Mouse (Mus musculus): ENCODE results near the gene Plekhg3.

Gene Plekhg3

GRCm38 (mm10) chr12:76527245-76527881 lies 3.3 kb upstream of the Plekhg3 start:
- DNase-seq (ENCODE audit: extremely low spot score) = no peak

DNA sequence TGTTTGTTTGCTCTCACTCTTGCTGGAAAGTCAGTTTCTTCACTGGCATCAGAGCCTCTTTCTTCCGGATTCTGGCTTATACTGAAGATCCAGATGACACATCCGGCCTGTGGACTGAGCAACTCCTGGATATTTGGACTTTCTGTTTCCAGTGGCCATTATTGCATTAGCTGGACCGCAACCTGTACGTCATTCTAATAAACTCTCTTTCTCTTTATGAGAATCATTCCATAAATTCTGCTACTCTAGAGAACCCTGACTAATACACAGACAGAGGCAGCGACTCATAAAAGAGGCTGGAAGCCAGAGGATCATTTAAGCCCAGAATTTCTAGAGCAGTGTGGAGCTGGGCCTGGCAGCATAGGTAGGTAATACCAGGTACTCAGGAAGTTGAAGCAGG lies 1.9 kb upstream of the Plekhg3 start:
- DNase-seq (ENCODE audit: extremely low spot score) = no peak

GRCm38 (mm10) chr12:76531986-76532925 lies 1.6 kb downstream of the Plekhg3 start:
- DNase-seq (ENCODE audit: extremely low spot score) = peak; percentile 46

- DNase-seq (ENCODE audit: extremely low spot score) = no peak
Measured at GRCm38 (mm10) chr12:76532926-76533376, 2.3 kb downstream of the Plekhg3 start.

DNA sequence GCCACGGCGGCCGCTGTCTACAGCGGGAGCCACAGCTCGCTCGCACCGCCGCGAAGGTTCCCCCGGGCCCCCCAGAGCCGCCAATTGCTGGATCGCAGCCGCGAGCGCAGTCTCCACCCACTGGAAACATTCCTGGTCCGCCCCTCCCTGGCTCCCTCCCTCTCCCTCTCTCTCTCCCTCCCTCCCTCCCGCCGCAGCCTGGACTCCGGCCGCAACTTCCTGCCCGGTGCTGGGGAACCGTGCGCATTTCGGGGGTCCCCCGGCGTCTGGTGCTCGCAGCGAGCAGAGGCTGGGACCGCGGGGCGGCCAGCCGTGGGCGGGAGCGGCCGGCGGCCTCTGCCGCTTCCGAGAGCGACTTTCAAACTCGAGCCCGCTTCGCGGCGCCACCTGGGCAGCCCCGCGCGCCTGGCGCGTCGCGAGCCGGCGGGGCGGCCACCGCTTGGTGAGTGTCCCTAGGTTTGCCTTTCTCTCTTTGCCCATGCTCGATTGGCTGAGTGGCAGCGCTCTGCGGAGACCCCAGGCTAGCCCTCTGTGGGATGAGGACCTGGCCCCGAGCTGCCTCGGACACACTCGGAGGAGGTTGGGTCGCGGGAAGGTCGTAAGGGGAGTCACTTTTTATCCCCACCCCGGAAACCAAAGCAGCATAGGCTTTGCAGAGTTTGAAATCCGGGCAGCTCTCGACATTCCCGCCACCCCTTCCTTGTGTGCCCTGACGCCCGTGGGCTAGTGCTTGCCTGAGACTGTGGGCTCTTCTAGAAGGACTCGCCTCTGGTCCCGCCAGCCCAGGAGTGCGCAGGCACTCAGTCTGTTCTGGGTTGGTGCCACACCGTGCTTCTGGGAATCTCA lies 2.9 kb downstream of the Plekhg3 start:
- peak; percentile 86 for DNase-seq (ENCODE audit: extremely low spot score)

GRCm38 (mm10) chr12:76534233-76534632 lies 3.5 kb downstream of the Plekhg3 start:
- DNase-seq (ENCODE audit: extremely low spot score) = no peak

- DNase-seq (ENCODE audit: extremely low spot score) = peak; percentile 42
Measured at GRCm38 (mm10) chr12:76534641-76535283, 4.1 kb downstream of the Plekhg3 start.

- peak; percentile 28 for DNase-seq (ENCODE audit: extremely low spot score)
Measured at GRCm38 (mm10) chr12:76535471-76535900, 4.8 kb downstream of the Plekhg3 start.

GRCm38 (mm10) chr12:76536591-76537153 lies 6.0 kb downstream of the Plekhg3 start:
- DNase-seq (ENCODE audit: extremely low spot score) = no peak

- no peak for DNase-seq (ENCODE audit: extremely low spot score)
Measured at GRCm38 (mm10) chr12:76537434-76537833, 6.7 kb downstream of the Plekhg3 start.

- no peak for DNase-seq (ENCODE audit: extremely low spot score)
Measured at GRCm38 (mm10) chr12:76540169-76540568, 9.5 kb downstream of the Plekhg3 start.

- DNase-seq (ENCODE audit: extremely low spot score) = no peak
Measured at GRCm38 (mm10) chr12:76540701-76541221, 10.1 kb downstream of the Plekhg3 start.

DNA sequence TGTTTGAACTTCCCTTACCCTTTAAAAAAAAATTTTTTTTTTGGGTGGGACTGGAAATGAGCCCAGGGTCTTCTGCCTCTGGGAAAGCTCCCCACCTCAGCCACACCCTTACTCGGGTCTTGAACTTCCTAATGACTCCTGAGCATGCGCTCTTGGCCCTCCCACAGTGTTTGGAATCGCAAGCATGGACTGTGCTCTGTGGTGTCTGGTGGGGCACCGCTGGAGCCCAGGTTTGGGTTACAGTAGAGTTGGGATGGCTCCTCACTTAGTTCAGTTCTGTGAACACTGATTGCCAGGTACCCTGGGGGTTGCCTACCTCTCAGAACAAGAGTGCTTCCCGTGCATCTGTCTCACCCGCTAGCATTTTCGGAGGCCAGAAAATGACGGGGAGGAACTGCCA lies 10.8 kb downstream of the Plekhg3 start:
- no peak for DNase-seq (ENCODE audit: extremely low spot score)

DNA sequence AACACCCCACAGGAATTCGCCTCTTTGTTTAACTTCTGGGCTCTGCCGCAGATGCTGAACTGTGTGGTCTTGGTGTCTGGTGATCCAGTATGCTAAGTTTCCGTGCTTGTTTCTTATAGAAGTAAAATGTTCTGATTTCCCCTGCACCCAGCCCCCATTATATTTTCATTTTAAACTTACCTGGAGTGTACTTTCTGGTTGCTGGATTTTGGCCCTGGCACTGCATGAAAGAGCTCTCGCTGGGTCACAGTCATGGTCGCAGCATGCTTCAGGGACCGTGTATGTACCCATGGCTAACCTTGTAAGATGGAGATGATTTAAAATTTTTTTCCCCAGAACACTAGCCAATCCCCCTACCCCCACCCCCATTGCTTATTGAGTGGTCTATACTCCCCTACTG lies 11.2 kb downstream of the Plekhg3 start:
- DNase-seq (ENCODE audit: extremely low spot score) = no peak

DNA sequence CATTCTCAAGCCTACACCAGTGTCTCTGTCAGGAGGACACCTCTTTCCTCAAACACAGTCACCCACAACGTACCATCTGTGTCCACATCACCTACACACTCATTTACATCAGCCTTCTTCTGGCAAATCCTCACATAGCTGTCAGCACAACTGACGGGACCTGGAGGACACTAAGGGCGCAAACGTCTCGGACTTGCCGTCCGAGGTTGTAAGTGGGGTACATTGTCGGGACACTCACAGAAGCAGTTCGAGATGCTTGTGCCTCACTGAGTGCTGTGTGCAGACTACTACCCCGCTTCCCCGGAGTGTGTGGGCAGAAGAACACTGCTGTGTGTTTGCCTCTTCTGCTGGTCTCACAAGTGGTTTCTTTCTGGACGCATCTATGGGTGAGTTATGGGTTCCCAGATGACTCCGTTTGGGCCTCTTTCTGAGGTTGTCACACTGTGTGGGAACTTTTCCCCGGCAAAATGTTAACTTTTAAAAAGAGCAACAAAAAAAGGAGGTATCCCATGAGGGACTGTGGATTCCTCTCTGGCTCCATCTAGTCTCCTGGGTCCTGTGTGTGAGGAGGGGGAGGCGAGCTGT lies 15.2 kb downstream of the Plekhg3 start:
- peak; percentile 17 for DNase-seq (ENCODE audit: extremely low spot score)

- peak; percentile 54 for DNase-seq (ENCODE audit: extremely low spot score)
Measured at GRCm38 (mm10) chr12:76546383-76547276, 15.9 kb downstream of the Plekhg3 start.

DNA sequence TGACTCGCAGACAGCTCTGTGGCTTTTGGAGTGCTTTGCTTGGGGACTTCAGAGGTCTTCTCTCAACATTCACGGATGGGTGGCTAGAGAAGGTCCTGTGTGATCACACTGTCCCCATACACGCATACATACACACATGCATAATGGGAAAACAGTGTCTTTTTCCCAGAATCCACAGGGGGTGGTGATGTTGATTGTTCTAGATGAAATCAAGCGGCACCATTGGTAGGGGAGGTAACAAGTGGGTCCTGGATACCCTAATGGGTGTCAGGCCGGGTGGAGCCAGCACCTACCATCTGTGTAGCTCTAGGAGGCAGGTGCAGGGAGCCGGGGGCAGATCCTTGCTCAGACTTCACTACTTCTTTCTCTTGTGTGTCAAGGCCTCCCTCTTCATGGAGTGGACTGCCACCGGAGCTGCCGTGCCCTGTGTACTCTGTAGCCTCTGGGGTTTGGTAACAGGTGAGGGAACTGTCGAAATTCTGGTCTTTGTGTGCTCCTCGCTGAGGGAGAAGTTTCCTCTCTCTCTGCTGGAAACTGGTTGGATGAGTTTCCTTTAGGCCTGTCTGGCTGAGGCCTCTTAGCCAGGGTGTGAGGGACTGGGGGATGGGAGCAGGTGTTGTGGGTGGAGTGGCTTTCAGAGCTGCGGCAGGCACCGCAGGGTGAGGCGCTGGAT lies 16.9 kb downstream of the Plekhg3 start:
- peak; percentile 42 for DNase-seq (ENCODE audit: extremely low spot score)

GRCm38 (mm10) chr12:76548082-76548423 lies 17.4 kb downstream of the Plekhg3 start:
- DNase-seq (ENCODE audit: extremely low spot score) = no peak

- DNase-seq (ENCODE audit: extremely low spot score) = no peak
Measured at GRCm38 (mm10) chr12:76549203-76549602, 18.5 kb downstream of the Plekhg3 start.

All from embryo, embryonic 9.5 days (tissue).